ENCODE assay signal across 7 mouse cellular contexts in the genomic region with DNA sequence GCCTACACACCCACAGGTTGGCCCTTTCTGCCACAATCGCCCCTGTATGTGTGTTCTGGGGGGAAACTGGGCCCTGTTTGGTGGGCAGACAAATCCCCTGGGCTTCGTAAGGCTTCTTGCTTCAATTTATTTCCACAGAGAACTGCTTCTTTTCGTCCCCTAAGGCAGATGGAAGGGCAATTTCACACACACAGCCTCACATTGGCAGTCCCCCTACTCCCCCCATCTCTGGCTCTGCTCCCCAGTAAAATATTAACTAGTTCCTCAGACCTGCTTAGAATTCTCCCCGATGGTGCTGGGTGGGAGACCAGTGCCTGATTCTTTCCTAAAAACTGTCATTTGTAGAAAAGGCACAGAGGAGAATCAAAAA. TPM values are rescaled to one million over a fixed set of nuclear protein-coding genes. Genes with fewer than 3 reads are reported as not detected.
DNase-seq lines count a peak whose midpoint lies in the region; ATAC-seq and TF ChIP-seq lines count a peak whose summit lies in the region.

No protein-coding gene starts in this region.

- H3K27ac ChIP-seq in testis, adult 2 months (ENCODE audit: control insufficient read depth, insufficient read depth, low read depth, low read length): peak overlapping the region; percentile 55
- peak overlapping the region; percentile 100 for H3K27ac ChIP-seq in hindbrain, embryonic 11.5 days (ENCODE audit: low read depth, low read length)
- peak overlapping the region; percentile 100 for H3K27ac ChIP-seq in liver, embryonic 11.5 days (ENCODE audit: low read depth, low read length)

- no peak for DNase-seq in testis, postnatal 14 days (ENCODE audit: low spot score)
- DNase-seq in hindbrain, embryonic 11.5 days (ENCODE audit: low spot score): no peak
- no peak for DNase-seq in liver, embryonic 11.5 days (ENCODE audit: low spot score)
- no peak for DNase-seq in frontal cortex, postnatal 36 days (ENCODE audit: low spot score in 2 of 2)
- no peak for DNase-seq in gastrocnemius, postnatal 36 days
- no peak for DNase-seq in adrenal gland, postnatal 36 days

- peaks cover 25% of the 10 kb centered on the region for H3K4me1 ChIP-seq in testis, adult 2 months (ENCODE audit: control insufficient read depth, insufficient read depth, low read length)
- peaks cover 63% of the 10 kb centered on the region for H3K4me1 ChIP-seq in hindbrain, embryonic 11.5 days (replicated peaks; ENCODE audit: control insufficient read depth, insufficient read depth, low read length)
- H3K4me1 ChIP-seq in liver, embryonic 11.5 days (replicated peaks; ENCODE audit: control insufficient read depth, insufficient read depth, low read length): peaks cover 93% of the 10 kb centered on the region

- no peak overlapping the region for H3K4me2 ChIP-seq in hindbrain, embryonic 11.5 days (replicated peaks; ENCODE audit: low read depth, low read length)
- H3K4me2 ChIP-seq in liver, embryonic 11.5 days: peak overlapping the region; percentile 97

- TF ChIP-seq CTCF in testis, adult 2 months (IDR thresholded peaks at IDR 0.05; ENCODE audit: control insufficient read depth, insufficient read depth, insufficient replicate concordance, low read depth, low read length): no peak

- whole genome bisulfite sequencing in hindbrain, embryonic 11.5 days: 17% methylated on average over 4 of the region's 4 CpGs
- WGBS in liver, embryonic 11.5 days: 32% methylated on average over 4 of the region's 4 CpGs

- H3K27me3 ChIP-seq in testis, adult 2 months (ENCODE audit: control insufficient read depth, insufficient read depth, low read length): no peaks in the 10 kb centered on the region
- no peaks in the 10 kb centered on the region for H3K27me3 ChIP-seq in hindbrain, embryonic 11.5 days (ENCODE audit: control insufficient read depth, insufficient read depth, low read length)
- no peaks in the 10 kb centered on the region for H3K27me3 ChIP-seq in liver, embryonic 11.5 days (replicated peaks; ENCODE audit: control insufficient read depth, insufficient read depth, low read length)

- ATAC-seq in hindbrain, embryonic 11.5 days (ENCODE audit: low FRiP score): no peak
- no peak for ATAC-seq in liver, embryonic 11.5 days (replicated peaks; ENCODE audit: low FRiP score)

- no peak overlapping the region for H3K4me3 ChIP-seq in testis, adult 2 months (ENCODE audit: control insufficient read depth, low read depth, low read length)
- no peak overlapping the region for H3K4me3 ChIP-seq in hindbrain, embryonic 11.5 days (ENCODE audit: low read depth, low read length)
- peak overlapping the region; percentile 52; the same call in 1 of the 2 replicates for H3K4me3 ChIP-seq in liver, embryonic 11.5 days (ENCODE audit: low read depth, low read length)

- no peaks in the 10 kb centered on the region for H3K36me3 ChIP-seq in testis, adult 2 months (ENCODE audit: control insufficient read depth, insufficient read depth, low read length)
- no peaks in the 10 kb centered on the region for H3K36me3 ChIP-seq in hindbrain, embryonic 11.5 days (ENCODE audit: control insufficient read depth, insufficient read depth, low read length)
- no peaks in the 10 kb centered on the region for H3K36me3 ChIP-seq in liver, embryonic 11.5 days (ENCODE audit: control insufficient read depth, insufficient read depth, low read length)

- intact Hi-C loops in gastrocnemius, postnatal 36 days (cut with DNase I): no loop called here

- H3K9ac ChIP-seq in hindbrain, embryonic 11.5 days (ENCODE audit: low read depth, low read length): peak overlapping the region; percentile 85; the same call in 1 of the 2 replicates
- peak overlapping the region; percentile 95 for H3K9ac ChIP-seq in liver, embryonic 11.5 days (ENCODE audit: low read depth, low read length)

- TF ChIP-seq POLR2A in testis, adult 2 months (IDR thresholded peaks at IDR 0.05; ENCODE audit: control insufficient read depth, low read depth, low read length): no peak

- no peaks in the 10 kb centered on the region for H3K9me3 ChIP-seq in hindbrain, embryonic 11.5 days (ENCODE audit: control insufficient read depth, low read length)
- no peaks in the 10 kb centered on the region for H3K9me3 ChIP-seq in liver, embryonic 11.5 days (ENCODE audit: control insufficient read depth, low read length)

RNA-seq across cellular contexts. Expression of a gene that starts 12.9 kb away (rescaled TPM):
- 3.0 and 4.2 TPM in 2 replicates for polyA plus RNA-seq in testis, adult 2 months (2012; rRNA removed)
- 41.9 and 52.9 TPM in 2 replicates for polyA plus RNA-seq in hindbrain, embryonic 11.5 days (2014; fragmentation: Nextera tagmentation; extraction: Ambion mirVana)
- polyA plus RNA-seq in liver, embryonic 11.5 days (2014; fragmentation: Nextera tagmentation; extraction: Ambion mirVana): 49.1 and 55.8 TPM in 2 replicates
- total RNA-seq in gastrocnemius, postnatal 36 days (2021): 10 to 100 TPM; 12.7 to 17.3 TPM
- 10 to 100 TPM; 47.9 to 53.4 TPM for total RNA-seq in adrenal gland, postnatal 36 days (2021)
